Mouse (Mus musculus) heart, adult 2 months (tissue): ENCODE data around the gene Irf4. TPM values are rescaled to one million over a fixed set of nuclear protein-coding genes. Genes with fewer than 3 reads are reported as not detected.

Experiments used
- DNase-seq, 2 experiments: peaks; one replicate each; pipeline ENCODE4 v3.0.0; 2021
- H3K27ac ChIP-seq: fragments of 200-600 bp; 2 replicates; pipeline ENCODE4 v1.8.1; 2022
- H3K27me3 ChIP-seq: fragments of 200-500 bp; 2 replicates; pipeline ENCODE4 v1.6.1; 2012; ENCODE audit warnings: mild to moderate bottlenecking, low read length, inconsistent platforms, mixed read lengths; ENCODE audit not compliant: control insufficient read depth, insufficient read depth
- H3K36me3 ChIP-seq: fragments of 200-500 bp; 2 replicates; pipeline ENCODE4 v1.6.1; 2012; ENCODE audit warnings: low read length, inconsistent platforms; ENCODE audit not compliant: control insufficient read depth, insufficient read depth
- H3K4me1 ChIP-seq: fragments of 200-500 bp; 2 replicates; pipeline ENCODE4 v1.6.1; 2011; ENCODE audit warnings: low read length; ENCODE audit not compliant: control insufficient read depth, insufficient read depth
- H3K4me3 ChIP-seq: fragments of 200-600 bp; 2 replicates; pipeline ENCODE4 v1.8.1; 2022
- H3K79me2 ChIP-seq: fragments of 200-500 bp; replicated peaks from 2 replicates; pipeline ENCODE4 v1.6.1; 2012; ENCODE audit warnings: mild to moderate bottlenecking, inconsistent platforms, low read length, moderate library complexity, mixed read lengths; ENCODE audit not compliant: control insufficient read depth, insufficient read depth
- H3K9ac ChIP-seq: fragments of 200-500 bp; 2 replicates; pipeline ENCODE4 v1.6.1; 2012; ENCODE audit warnings: low read depth, mild to moderate bottlenecking, control low read depth, inconsistent platforms, low read length, mixed read lengths
- CTCF ChIP-seq: fragments of 200-600 bp; IDR thresholded peaks from 2 replicates; pipeline ENCODE4 v1.8.1; 2022; ENCODE audit warnings: antibody characterized with exemption, mild to moderate bottlenecking, moderate library complexity
- EP300 ChIP-seq: fragments of 200-500 bp; IDR thresholded peaks from 2 replicates; pipeline ENCODE4 v1.6.1; 2011; ENCODE audit warnings: low read depth, low read length, control low read depth; ENCODE audit not compliant: insufficient read depth
- POLR2A ChIP-seq: fragments of 200-500 bp; IDR thresholded peaks from 2 replicates; pipeline ENCODE4 v1.6.1; 2011; ENCODE audit warnings: mild to moderate bottlenecking, low read depth, low read length, control low read depth; ENCODE audit not compliant: insufficient read depth
- WGBS: fragments of 180-500 bp; shearing (Covaris S2); methylation state at CpG from one replicate; pipeline ENCODE4 v1.1.7; 2018; 5-methylcytosine and 5-hydroxymethylcytosine counted together
- intact Hi-C: fragments of 180-260 bp; cut with DNase I; formaldehyde crosslinking; loops from one replicate; pipeline ENCODE4 v1.15.1; 2025
- long read RNA-seq: library from polyadenylated mRNA; stranded (forward); transcript quantifications from one replicate; pipeline ENCODE4 v2.0.0, GENCODE M21; 2021
- polyA plus RNA-seq: library from polyadenylated mRNA; depleted of rRNA; stranded (reverse); fragments of >200 nt; gene quantifications from 2 replicates; pipeline ENCODE4 v1.2.3, GENCODE M21; 2012; rRNA removed
- total RNA-seq, 2 experiments: library from RNA; stranded (reverse); gene quantifications; 2 replicates each; pipeline ENCODE4 v1.2.3; 2021

Gene Irf4
- total RNA-seq (1 to 10 TPM; 1.3 to 2.1 TPM), polyA plus RNA-seq (0.91 and 0.92 TPM in 2 replicates)
- long read RNA-seq, partial matches to known transcripts = 1 of 1 reads
- long read RNA-seq, other reads (novel, unspliced or antisense) = 0 of 1 reads

- TF ChIP-seq POLR2A (peak; percentile 65), CTCF (no peak)
- Histone ChIP-seq H3K27ac (no peak within 1 kb of the TSS), H3K79me2 (no peaks in the 10 kb centered on the region), H3K4me3 (peak within 1 kb of the TSS; percentile 52), H3K4me1 (peaks cover 5% of the 10 kb centered on the region), H3K9ac (no peak within 1 kb of the TSS), H3K36me3 (no peaks in the 10 kb centered on the region), H3K27me3 (peaks cover 8% of the 10 kb centered on the region; the same call in 1 of the 2 replicates)
- intact Hi-C loops = no loop called here
- DNase-seq = peak; percentile 74 to 85
- WGBS = 2% methylated on average over 21 of the region's 21 CpGs
Observed at GRCm38 (mm10) chr13:30749021-30749556, at the start of gene Irf4. Gene Irf4 (plus strand): TSS chr13:30749226.

DNA sequence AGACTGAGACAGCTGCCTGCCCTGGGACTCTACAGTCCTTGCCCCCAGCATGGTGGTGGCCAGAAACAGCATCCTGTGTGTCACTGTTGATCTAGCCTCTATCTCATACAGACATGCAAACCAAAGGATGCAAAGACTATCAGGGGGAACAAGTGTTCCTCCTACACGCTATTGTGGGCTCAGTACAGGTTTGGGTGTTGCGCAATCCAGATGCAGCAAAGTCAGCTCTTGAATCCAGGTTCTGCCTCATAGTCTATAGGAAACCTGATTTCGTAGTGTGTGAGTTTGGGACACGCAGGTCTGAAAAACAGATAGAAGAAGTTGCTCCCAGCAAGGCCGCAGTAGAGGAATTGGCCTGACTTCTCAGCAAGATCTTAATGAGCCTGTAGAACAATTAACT lies 46.3 kb upstream of the Irf4 start:
- intact Hi-C loops = no loop called here
- no peaks in the 10 kb centered on the region for H3K27me3 ChIP-seq
- peaks cover 5% of the 10 kb centered on the region for H3K4me1 ChIP-seq
- no peak for DNase-seq
- H3K9ac ChIP-seq = no peak overlapping the region
- no peaks in the 10 kb centered on the region for H3K36me3 ChIP-seq
- no peak overlapping the region for H3K27ac ChIP-seq
- H3K4me3 ChIP-seq = no peak overlapping the region
- 88% methylated on average over 5 of the region's 5 CpGs for WGBS
- H3K79me2 ChIP-seq = no peaks in the 10 kb centered on the region
- no peak for TF ChIP-seq CTCF
- no peak for TF ChIP-seq POLR2A
- no peak for TF ChIP-seq EP300

DNA sequence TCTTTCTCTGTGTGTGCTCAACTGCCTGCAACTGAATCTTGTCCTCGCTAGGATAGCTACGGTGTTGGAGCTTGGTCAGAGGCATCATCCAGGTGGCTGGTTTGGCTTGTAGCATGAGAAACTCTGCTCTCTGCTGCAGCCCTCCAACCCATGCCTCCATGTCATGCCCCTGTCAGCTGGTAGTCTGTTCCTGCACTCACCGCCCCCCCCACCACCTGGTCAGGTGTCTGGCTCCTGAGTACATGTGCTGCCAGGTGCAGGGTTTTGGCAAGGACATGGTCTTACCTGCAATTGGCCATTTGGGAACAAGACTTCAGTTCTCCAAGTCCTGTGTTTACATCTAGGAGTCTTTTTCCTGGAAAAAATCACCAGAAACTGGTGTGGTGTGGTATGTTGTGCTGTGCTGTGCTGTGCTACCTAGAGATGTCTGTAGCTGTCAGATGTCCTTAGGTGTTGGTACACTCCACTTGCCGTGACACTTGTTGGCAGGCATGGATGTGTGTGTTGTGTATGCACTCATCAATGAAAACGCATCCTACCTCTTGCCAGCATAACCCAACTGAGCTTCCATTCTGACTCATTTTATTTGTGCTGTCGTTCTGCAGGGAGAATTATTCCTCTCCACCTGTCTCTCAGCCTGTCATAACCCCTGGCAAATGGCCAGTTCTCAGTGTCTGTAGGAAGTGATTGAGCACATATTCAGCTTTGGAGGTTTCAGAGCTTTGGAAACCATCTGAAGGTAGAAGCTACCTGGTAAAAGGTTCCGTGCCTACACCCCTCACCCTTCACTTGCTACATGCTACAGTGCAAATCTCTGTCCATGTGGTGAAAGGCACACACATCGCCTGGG lies 44.6 kb upstream of the Irf4 start:
- H3K4me1 ChIP-seq = peaks cover 5% of the 10 kb centered on the region
- H3K27ac ChIP-seq = no peak overlapping the region
- no peaks in the 10 kb centered on the region for H3K79me2 ChIP-seq
- TF ChIP-seq CTCF = no peak
- no peak for TF ChIP-seq POLR2A
- no peak for TF ChIP-seq EP300
- H3K9ac ChIP-seq = no peak overlapping the region
- H3K36me3 ChIP-seq = no peaks in the 10 kb centered on the region
- intact Hi-C loops = no loop called here
- no peaks in the 10 kb centered on the region for H3K27me3 ChIP-seq
- DNase-seq = no peak
- WGBS = 84% methylated on average over 8 of the region's 8 CpGs
- H3K4me3 ChIP-seq = no peak overlapping the region

GRCm38 (mm10) chr13:30711066-30711465 lies 38.0 kb upstream of the Irf4 start:
- no peaks in the 10 kb centered on the region for H3K4me1 ChIP-seq
- no peak overlapping the region for H3K27ac ChIP-seq
- DNase-seq = no peak
- no peaks in the 10 kb centered on the region for H3K79me2 ChIP-seq
- no peak overlapping the region for H3K9ac ChIP-seq
- 85% methylated on average over 2 of the region's 2 CpGs for WGBS
- no peaks in the 10 kb centered on the region for H3K27me3 ChIP-seq
- H3K36me3 ChIP-seq = no peaks in the 10 kb centered on the region
- intact Hi-C loops = no loop called here
- no peak overlapping the region for H3K4me3 ChIP-seq
- TF ChIP-seq CTCF (no peak), POLR2A (no peak), EP300 (no peak)

GRCm38 (mm10) chr13:30711711-30712110 lies 37.3 kb upstream of the Irf4 start:
- Histone ChIP-seq H3K4me1 (no peaks in the 10 kb centered on the region), H3K36me3 (no peaks in the 10 kb centered on the region), H3K4me3 (no peak overlapping the region), H3K79me2 (no peaks in the 10 kb centered on the region), H3K27me3 (no peaks in the 10 kb centered on the region), H3K9ac (no peak overlapping the region), H3K27ac (no peak overlapping the region)
- TF ChIP-seq CTCF (no peak), POLR2A (no peak), EP300 (no peak)
- intact Hi-C loops = no loop called here
- 92% methylated on average over 3 of the region's 3 CpGs for WGBS
- DNase-seq = no peak

DNA sequence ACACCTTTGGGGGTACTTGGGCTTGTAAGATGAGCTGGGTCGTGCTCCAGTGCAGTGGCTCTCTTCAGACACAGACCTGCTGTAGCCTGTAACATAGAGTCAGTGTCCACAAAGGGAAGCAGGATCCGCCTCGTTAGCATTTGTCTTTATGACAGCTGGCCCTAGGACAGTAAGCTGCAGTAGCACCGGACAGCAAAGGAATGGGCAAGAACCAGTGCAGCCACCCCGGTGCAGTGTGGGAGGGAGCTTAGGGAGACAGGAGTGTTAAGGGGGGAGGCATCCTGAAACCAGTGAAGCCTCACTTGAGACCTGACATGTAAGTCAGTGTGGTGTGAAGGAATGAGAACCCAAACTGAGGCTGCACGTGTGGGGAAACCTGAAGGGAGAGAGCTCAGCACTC lies 36.7 kb upstream of the Irf4 start:
- 86% methylated on average over 6 of the region's 6 CpGs for WGBS
- no peak overlapping the region for H3K4me3 ChIP-seq
- no peak overlapping the region for H3K9ac ChIP-seq
- H3K79me2 ChIP-seq = no peaks in the 10 kb centered on the region
- no peaks in the 10 kb centered on the region for H3K36me3 ChIP-seq
- H3K4me1 ChIP-seq = no peaks in the 10 kb centered on the region
- no peak overlapping the region for H3K27ac ChIP-seq
- no peaks in the 10 kb centered on the region for H3K27me3 ChIP-seq
- TF ChIP-seq EP300 (no peak), POLR2A (no peak), CTCF (no peak)
- intact Hi-C loops = no loop called here
- no peak for DNase-seq
